9 mouse cellular contexts compared by ENCODE assay signal in the genomic region with DNA sequence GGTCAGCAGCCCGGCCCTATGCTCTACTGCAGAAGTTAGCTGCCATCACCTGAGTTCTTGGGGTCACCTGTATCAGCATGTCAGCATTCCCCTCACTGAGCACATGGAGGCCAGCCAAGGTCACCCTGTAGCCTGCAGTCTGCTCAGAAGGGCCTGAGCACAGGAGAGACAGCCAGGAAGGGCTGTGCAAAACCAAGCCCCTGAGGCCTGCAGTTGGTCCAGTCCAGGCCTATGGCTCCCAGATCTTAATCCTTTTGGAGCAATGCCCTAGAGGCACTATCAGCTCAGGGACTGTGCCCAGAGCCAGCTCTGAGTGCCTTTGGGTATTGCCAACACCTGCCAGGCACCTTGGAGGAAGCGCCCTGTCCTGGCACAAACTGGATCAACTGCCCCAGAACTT. TPM values are rescaled to one million over a fixed set of nuclear protein-coding genes. Genes with fewer than 3 reads are reported as not detected.
DNase-seq lines count a peak whose midpoint lies in the region; ATAC-seq and TF ChIP-seq lines count a peak whose summit lies in the region.
"Had no signal": no experiment of that assay in that cellular context is flagged by ENCODE, and none has a peak within 500 bp of the region (broad histone marks: within the 10 kb centered on the region; RNA-seq: fewer than 3 reads in every experiment).

No protein-coding gene starts in this region.

- no peak for TF ChIP-seq CTCF in forebrain, postnatal 0 days (IDR thresholded peaks at IDR 0.05; ENCODE audit: low read depth)

- no peak overlapping the region for H3K4me2 ChIP-seq in forebrain, postnatal 0 days (ENCODE audit: low read depth)
- H3K4me2 ChIP-seq in kidney, embryonic 15.5 days = no peak overlapping the region
- H3K4me2 ChIP-seq: hindbrain, embryonic 15.5 days had no signal

- H3K4me3 ChIP-seq in forebrain, embryonic 10.5 days = peak overlapping the region; percentile 6
- no peak overlapping the region for H3K4me3 ChIP-seq in forebrain, postnatal 0 days (ENCODE audit: low read depth, low read length)
- H3K4me3 ChIP-seq in kidney, embryonic 15.5 days (replicated peaks) = no peak overlapping the region
- H3K4me3 ChIP-seq: hindbrain, embryonic 15.5 days had no signal

- WGBS in forebrain, embryonic 10.5 days = 96% methylated on average over 2 of the region's 2 CpGs
- WGBS in forebrain, postnatal 0 days = 95% methylated on average over 2 of the region's 2 CpGs
- 91% methylated on average over 2 of the region's 2 CpGs for WGBS in kidney, embryonic 15.5 days

- H3K36me3 ChIP-seq in forebrain, embryonic 10.5 days (replicated peaks) = peaks cover 71% of the 10 kb centered on the region
- H3K36me3 ChIP-seq in forebrain, postnatal 0 days (ENCODE audit: insufficient read depth) = peaks cover 3% of the 10 kb centered on the region; the same call in 1 of the 2 replicates
- H3K36me3 ChIP-seq in kidney, embryonic 15.5 days = peaks cover 44% of the 10 kb centered on the region

- H3K9me3 ChIP-seq in forebrain, embryonic 10.5 days = no peaks in the 10 kb centered on the region
- no peaks in the 10 kb centered on the region for H3K9me3 ChIP-seq in forebrain, postnatal 0 days (ENCODE audit: low read length)
- no peaks in the 10 kb centered on the region for H3K9me3 ChIP-seq in kidney, embryonic 15.5 days (replicated peaks)
- H3K9me3 ChIP-seq: hindbrain, embryonic 15.5 days had no signal

- DNase-seq in forebrain, embryonic 10.5 days (ENCODE audit: extremely low spot score, low spot score) = no peak
- no peak for DNase-seq in forebrain, postnatal 0 days
- peak; percentile 65 for DNase-seq in kidney, adult 11 months
- DNase-seq in lung, postnatal 36 days = peak; percentile 42
- no peak for DNase-seq in lung, postnatal 4 days
- DNase-seq in skeletal muscle tissue, adult 2 months (ENCODE audit: low read depth, low spot score) = peak; percentile 56

- no peak overlapping the region for H3K27ac ChIP-seq in forebrain, embryonic 10.5 days
- H3K27ac ChIP-seq in forebrain, postnatal 0 days (ENCODE audit: low read depth, low read length) = no peak overlapping the region
- H3K27ac ChIP-seq in kidney, embryonic 15.5 days = no peak overlapping the region
- H3K27ac ChIP-seq: hindbrain, embryonic 15.5 days had no signal

- H3K4me1 ChIP-seq in forebrain, embryonic 10.5 days = peaks cover 37% of the 10 kb centered on the region
- H3K4me1 ChIP-seq in forebrain, postnatal 0 days (ENCODE audit: insufficient read depth) = peaks cover 20% of the 10 kb centered on the region; the same call in 1 of the 2 replicates
- peaks cover 39% of the 10 kb centered on the region for H3K4me1 ChIP-seq in kidney, embryonic 15.5 days

- no peak overlapping the region for H3K9ac ChIP-seq in forebrain, postnatal 0 days
- no peak overlapping the region for H3K9ac ChIP-seq in kidney, embryonic 15.5 days
- H3K9ac ChIP-seq: hindbrain, embryonic 15.5 days had no signal

- no peaks in the 10 kb centered on the region for H3K27me3 ChIP-seq in forebrain, embryonic 10.5 days (ENCODE audit: poor library complexity, severe bottlenecking)
- H3K27me3 ChIP-seq in forebrain, postnatal 0 days (ENCODE audit: insufficient read depth, low read length) = no peaks in the 10 kb centered on the region
- no peaks in the 10 kb centered on the region for H3K27me3 ChIP-seq in kidney, embryonic 15.5 days
- H3K27me3 ChIP-seq: hindbrain, embryonic 15.5 days had no signal

- no peak for ATAC-seq in forebrain, postnatal 0 days
- no peak for ATAC-seq in kidney, embryonic 15.5 days (replicated peaks; ENCODE audit: low FRiP score)
- no peak for ATAC-seq in megakaryocyte-erythroid progenitor cell, adult 5-6 weeks (replicated peaks; ENCODE audit: low FRiP score, low TSS enrichment, poor library complexity, severe bottlenecking)

RNA-seq across cellular contexts. Expression of a gene that starts 5.8 kb away (rescaled TPM):
- 20.2 and 22.2 TPM in 2 replicates for polyA plus RNA-seq in forebrain, embryonic 10.5 days (2016; fragmentation: Nextera tagmentation; extraction: Ambion mirVana)
- total RNA-seq in forebrain, postnatal 0 days (2014; rRNA removed) = 86.4 and 87.8 TPM in 2 replicates
- 23.4 and 27.2 TPM in 2 replicates for polyA plus RNA-seq in forebrain, postnatal 0 days (2015; fragmentation: Nextera tagmentation; extraction: Ambion mirVana)
- 21.3 and 24.4 TPM in 2 replicates for polyA plus RNA-seq in kidney, embryonic 15.5 days (2015; fragmentation: Nextera tagmentation; extraction: Ambion mirVana)
- 27.7 and 37.2 TPM in 2 replicates for total RNA-seq in megakaryocyte-erythroid progenitor cell, adult 5-6 weeks (2014; fragmentation: Nextera tagmentation)
- 14.6 and 14.7 TPM in 2 replicates for total RNA-seq in megakaryocyte-erythroid progenitor cell, adult 5-6 weeks (2017)

RNA-seq across cellular contexts. Expression of a gene that starts 20.0 kb away (rescaled TPM):
- 0.30 and 0.47 TPM in 2 replicates for polyA plus RNA-seq in forebrain, embryonic 10.5 days (2016; fragmentation: Nextera tagmentation; extraction: Ambion mirVana)
- 0.31 and 1.2 TPM in 2 replicates for total RNA-seq in forebrain, postnatal 0 days (2014; rRNA removed)
- polyA plus RNA-seq in forebrain, postnatal 0 days (2015; fragmentation: Nextera tagmentation; extraction: Ambion mirVana) = 0.09 and 0.16 TPM in 2 replicates
- 0.55 and 0.66 TPM in 2 replicates for polyA plus RNA-seq in kidney, embryonic 15.5 days (2015; fragmentation: Nextera tagmentation; extraction: Ambion mirVana)
- 0.47 and 4.2 TPM in 2 replicates for total RNA-seq in megakaryocyte-erythroid progenitor cell, adult 5-6 weeks (2014; fragmentation: Nextera tagmentation)
- total RNA-seq in megakaryocyte-erythroid progenitor cell, adult 5-6 weeks (2017) = 3.2 and 3.9 TPM in 2 replicates

RNA-seq across cellular contexts. Expression of a gene that starts 20.3 kb away (rescaled TPM):
- polyA plus RNA-seq in forebrain, embryonic 10.5 days (2016; fragmentation: Nextera tagmentation; extraction: Ambion mirVana) = 180 and 186 TPM in 2 replicates
- 38.2 and 56.4 TPM in 2 replicates for total RNA-seq in forebrain, postnatal 0 days (2014; rRNA removed)
- 145 and 148 TPM in 2 replicates for polyA plus RNA-seq in forebrain, postnatal 0 days (2015; fragmentation: Nextera tagmentation; extraction: Ambion mirVana)
- polyA plus RNA-seq in kidney, embryonic 15.5 days (2015; fragmentation: Nextera tagmentation; extraction: Ambion mirVana) = 148 and 161 TPM in 2 replicates
- 60.3 and 70.0 TPM in 2 replicates for total RNA-seq in megakaryocyte-erythroid progenitor cell, adult 5-6 weeks (2014; fragmentation: Nextera tagmentation)
- 24.1 and 25.1 TPM in 2 replicates for total RNA-seq in megakaryocyte-erythroid progenitor cell, adult 5-6 weeks (2017)

RNA-seq across cellular contexts. Expression of a gene that starts 39.4 kb away (rescaled TPM):
- 0.06 and 0.12 TPM in 2 replicates for polyA plus RNA-seq in forebrain, embryonic 10.5 days (2016; fragmentation: Nextera tagmentation; extraction: Ambion mirVana)
- 2.0 and 3.4 TPM in 2 replicates for total RNA-seq in forebrain, postnatal 0 days (2014; rRNA removed)
- 1.1 and 2.3 TPM in 2 replicates for polyA plus RNA-seq in forebrain, postnatal 0 days (2015; fragmentation: Nextera tagmentation; extraction: Ambion mirVana)
- polyA plus RNA-seq in kidney, embryonic 15.5 days (2015; fragmentation: Nextera tagmentation; extraction: Ambion mirVana) = 0.10 and 0.15 TPM in 2 replicates
- total RNA-seq in megakaryocyte-erythroid progenitor cell, adult 5-6 weeks (2014; fragmentation: Nextera tagmentation) = 0.20 TPM in 1 of 2 replicates, not detected in the other
- total RNA-seq in megakaryocyte-erythroid progenitor cell, adult 5-6 weeks (2017) = not detected in 2 replicates

RNA-seq across cellular contexts. Expression of a gene that starts 47.2 kb away (rescaled TPM):
- polyA plus RNA-seq in forebrain, embryonic 10.5 days (2016; fragmentation: Nextera tagmentation; extraction: Ambion mirVana) = 53.6 and 54.0 TPM in 2 replicates
- 56.0 and 89.0 TPM in 2 replicates for total RNA-seq in forebrain, postnatal 0 days (2014; rRNA removed)
- polyA plus RNA-seq in forebrain, postnatal 0 days (2015; fragmentation: Nextera tagmentation; extraction: Ambion mirVana) = 50.1 and 56.8 TPM in 2 replicates
- polyA plus RNA-seq in kidney, embryonic 15.5 days (2015; fragmentation: Nextera tagmentation; extraction: Ambion mirVana) = 50.6 and 58.6 TPM in 2 replicates
- total RNA-seq in megakaryocyte-erythroid progenitor cell, adult 5-6 weeks (2014; fragmentation: Nextera tagmentation) = 44.9 and 53.1 TPM in 2 replicates
- 33.9 and 48.3 TPM in 2 replicates for total RNA-seq in megakaryocyte-erythroid progenitor cell, adult 5-6 weeks (2017)

Comparison
In these comparisons a context has a peak if more than half of its experiments do, and no peak if none do; other contexts are left out.
1. DNase-seq: peak in kidney, adult 11 months (single experiment), lung, postnatal 36 days (single experiment) and skeletal muscle tissue, adult 2 months (single experiment); none in forebrain, embryonic 10.5 days (single experiment), forebrain, postnatal 0 days (single experiment) and lung, postnatal 4 days (0 of 2).